Mouse (Mus musculus): ENCODE data around the gene Olfr1436. TPM values are rescaled to one million over a fixed set of nuclear protein-coding genes. Genes with fewer than 3 reads are reported as not detected.
"Not testable (repeated sequence)": the region's sequence is repeated elsewhere in the genome, so short reads cannot be mapped to it uniquely, and the experiment has no call there.

Olfr1436 gene
- polyA plus RNA-seq (2016; fragmentation: Nextera tagmentation; extraction: Ambion mirVana), result not detected in 2 replicates

DNA sequence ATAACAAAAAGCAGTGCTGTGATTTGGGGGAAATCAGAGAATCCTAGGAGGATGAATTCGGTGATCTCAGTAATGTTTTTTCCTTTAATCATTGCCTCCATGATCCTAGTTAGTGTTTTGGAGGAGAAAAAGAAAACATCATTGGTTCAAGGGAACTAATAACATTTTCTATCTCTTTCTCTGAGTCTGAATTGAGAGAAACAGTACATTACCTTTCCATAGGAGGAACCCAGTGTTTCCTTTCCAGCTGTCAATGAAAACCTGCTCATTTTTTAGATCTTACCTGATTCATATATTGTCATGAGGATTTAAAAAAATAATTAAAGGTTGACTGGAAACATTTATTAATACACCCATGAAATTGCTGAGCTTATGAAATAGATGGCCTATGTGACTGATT, at the start of gene Olfr1436:
TSS of gene Olfr1436 (minus strand) at position 101 of the 400 bp plus-strand sequence.
- not testable (repeated sequence) for H3K4me3 ChIP-seq; H3K9me3 ChIP-seq; H3K27me3 ChIP-seq (ENCODE audit: poor library complexity, severe bottlenecking); H3K36me3 ChIP-seq (replicated peaks); DNase-seq (ENCODE audit: extremely low spot score, low spot score); H3K27ac ChIP-seq; H3K4me1 ChIP-seq
- 76% methylated on average over 1 of the region's 1 CpGs for WGBS

DNA sequence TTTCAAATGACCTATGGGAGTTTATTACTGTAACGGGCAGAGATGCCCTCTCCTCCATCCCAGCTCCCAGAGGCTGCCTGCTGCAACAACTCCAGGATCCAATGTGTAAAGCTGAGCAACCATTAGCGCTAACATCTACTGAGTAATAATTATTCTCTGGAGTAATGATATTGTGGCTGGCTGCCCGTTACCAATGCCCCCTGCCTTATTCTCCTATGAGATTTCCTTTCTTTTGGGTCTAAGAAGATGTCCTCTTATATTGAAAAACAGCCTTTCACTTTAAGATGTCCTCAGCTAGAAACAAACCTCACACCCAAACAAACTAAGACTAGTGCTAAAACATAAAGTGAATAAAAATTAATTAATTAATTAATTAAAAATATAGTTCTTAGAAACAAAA, 36.9 kb upstream of the Olfr1436 start, which contains the start of gene Olfr1438-ps1:
TSS of gene Olfr1438-ps1 (minus strand) at position 101 of the 400 bp plus-strand sequence.
- Histone ChIP-seq H3K27me3 (ENCODE audit: poor library complexity, severe bottlenecking) (no peaks in the 10 kb centered on the region), H3K4me1 (no peaks in the 10 kb centered on the region), H3K4me3 (no peak within 1 kb of the TSS), H3K9me3 (no peaks in the 10 kb centered on the region), H3K36me3 (replicated peaks) (no peaks in the 10 kb centered on the region), H3K27ac (no peak within 1 kb of the TSS)
- 86% methylated on average over 3 of the region's 3 CpGs for WGBS
- no peak for DNase-seq (ENCODE audit: extremely low spot score, low spot score)

DNA sequence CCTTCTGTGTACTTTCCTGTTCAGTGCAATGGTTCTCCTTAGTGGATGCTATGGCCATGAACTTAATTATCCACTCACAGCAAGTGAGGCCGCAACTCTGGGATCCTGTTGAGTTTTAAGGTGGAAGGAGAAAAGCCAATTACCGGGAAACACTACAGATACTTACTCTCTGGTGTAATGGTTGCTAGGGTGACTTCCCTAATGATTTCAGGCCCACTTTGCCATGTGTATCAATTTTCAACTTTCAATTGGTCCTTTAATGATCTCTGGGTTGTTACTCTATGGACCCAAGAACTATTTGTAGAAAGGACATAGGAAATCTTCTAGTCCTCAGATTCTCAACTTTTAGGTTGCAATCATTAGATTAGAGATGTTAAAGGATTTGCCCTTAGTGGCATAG, 26.1 kb upstream of the Olfr1436 start, which contains the start of gene Olfr1437:
TSS of gene Olfr1437 (minus strand) at position 101 of the 400 bp plus-strand sequence.
- H3K4me3 ChIP-seq, result no peak within 1 kb of the TSS
- H3K36me3 ChIP-seq (replicated peaks), result no peaks in the 10 kb centered on the region
- WGBS, result 82% methylated on average over 2 of the region's 2 CpGs
- H3K27me3 ChIP-seq (ENCODE audit: poor library complexity, severe bottlenecking), result no peaks in the 10 kb centered on the region
- DNase-seq (ENCODE audit: extremely low spot score, low spot score), result no peak
- no peaks in the 10 kb centered on the region for H3K4me1 ChIP-seq
- no peak within 1 kb of the TSS for H3K27ac ChIP-seq
- no peaks in the 10 kb centered on the region for H3K9me3 ChIP-seq

GRCm38 (mm10) chr19:12292979-12293378, 6.0 kb downstream of the Olfr1436 start:
- no peaks in the 10 kb centered on the region for H3K36me3 ChIP-seq (replicated peaks)
- H3K4me1 ChIP-seq, result no peaks in the 10 kb centered on the region
- no peak overlapping the region for H3K4me3 ChIP-seq
- no peaks in the 10 kb centered on the region for H3K27me3 ChIP-seq (ENCODE audit: poor library complexity, severe bottlenecking)
- no peaks in the 10 kb centered on the region for H3K9me3 ChIP-seq
- DNase-seq (ENCODE audit: extremely low spot score, low spot score), result no peak
- no peak overlapping the region for H3K27ac ChIP-seq

- Histone ChIP-seq H3K36me3 (replicated peaks) (no peaks in the 10 kb centered on the region), H3K27me3 (ENCODE audit: poor library complexity, severe bottlenecking) (no peaks in the 10 kb centered on the region), H3K27ac (no peak within 1 kb of the TSS), H3K9me3 (no peaks in the 10 kb centered on the region), H3K4me1 (no peaks in the 10 kb centered on the region), H3K4me3 (no peak within 1 kb of the TSS)
- DNase-seq (ENCODE audit: extremely low spot score, low spot score), result no peak
- WGBS, result 90% methylated on average over 2 of the region's 2 CpGs
Measured at GRCm38 (mm10) chr19:12279554-12279953, 19.4 kb downstream of the Olfr1436 start, which contains the start of gene Olfr1434. Gene Olfr1434, plus strand, starts transcription at chr19:12279854.

DNA sequence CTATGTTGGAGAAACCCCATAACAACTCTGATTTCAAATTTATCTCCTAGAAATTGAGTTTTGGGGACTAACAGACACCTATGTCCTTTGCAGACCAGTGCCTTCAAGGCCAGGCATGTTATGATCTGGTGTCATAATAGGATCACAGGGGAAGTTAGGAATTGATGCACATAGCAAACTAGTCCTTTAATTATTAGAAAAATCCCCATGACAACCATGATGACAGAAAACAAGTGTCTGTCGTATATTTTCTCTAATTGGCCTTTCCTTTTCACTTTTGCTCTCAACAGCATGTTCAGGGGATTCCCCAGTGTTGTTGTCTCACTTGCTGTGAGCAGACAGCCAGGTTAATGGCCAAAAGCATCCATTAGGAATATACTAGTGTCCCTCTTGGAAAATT, 38.2 kb downstream of the Olfr1436 start, which contains the start of gene Olfr235:
TSS of gene Olfr235 (plus strand) at position 301 of the 400 bp plus-strand sequence.
- 81% methylated on average over 1 of the region's 1 CpGs for WGBS
- no peaks in the 10 kb centered on the region for H3K4me1 ChIP-seq
- no peaks in the 10 kb centered on the region for H3K36me3 ChIP-seq (replicated peaks)
- no peak within 1 kb of the TSS for H3K27ac ChIP-seq
- H3K27me3 ChIP-seq (ENCODE audit: poor library complexity, severe bottlenecking), result no peaks in the 10 kb centered on the region
- no peaks in the 10 kb centered on the region for H3K9me3 ChIP-seq
- DNase-seq (ENCODE audit: extremely low spot score, low spot score), result no peak
- no peak within 1 kb of the TSS for H3K4me3 ChIP-seq

Other genes starting within 250 kb of the Olfr1436 start
- not detected in 2 replicates for gene Olfr1424, start 236.4 kb downstream of the Olfr1436 start, polyA plus RNA-seq (2016; fragmentation: Nextera tagmentation; extraction: Ambion mirVana)
- not detected in 2 replicates for gene Olfr1425, start 221.4 kb downstream of the Olfr1436 start, polyA plus RNA-seq (2016; fragmentation: Nextera tagmentation; extraction: Ambion mirVana)
- not detected in 2 replicates for gene Olfr1426, start 207.1 kb downstream of the Olfr1436 start, polyA plus RNA-seq (2016; fragmentation: Nextera tagmentation; extraction: Ambion mirVana)
- not detected in 2 replicates for gene Olfr1427, start 195.8 kb downstream of the Olfr1436 start, polyA plus RNA-seq (2016; fragmentation: Nextera tagmentation; extraction: Ambion mirVana)
- not detected in 2 replicates for gene Olfr1428, start 183.2 kb downstream of the Olfr1436 start, polyA plus RNA-seq (2016; fragmentation: Nextera tagmentation; extraction: Ambion mirVana)
- gene Olfr76, start 175.9 kb downstream of the Olfr1436 start, polyA plus RNA-seq (2016; fragmentation: Nextera tagmentation; extraction: Ambion mirVana), result not detected in 2 replicates
- not detected in 2 replicates for gene Olfr1555-ps1, start 129.0 kb downstream of the Olfr1436 start, polyA plus RNA-seq (2016; fragmentation: Nextera tagmentation; extraction: Ambion mirVana)
- not detected in 2 replicates for gene Olfr1431, start 98.5 kb downstream of the Olfr1436 start, polyA plus RNA-seq (2016; fragmentation: Nextera tagmentation; extraction: Ambion mirVana)
- gene Olfr1432, start 66.5 kb downstream of the Olfr1436 start, polyA plus RNA-seq (2016; fragmentation: Nextera tagmentation; extraction: Ambion mirVana), result not detected in 2 replicates
- not detected in 2 replicates for gene Olfr262, start 57.5 kb downstream of the Olfr1436 start, polyA plus RNA-seq (2016; fragmentation: Nextera tagmentation; extraction: Ambion mirVana)
- not detected in 2 replicates for gene Olfr235, start 38.1 kb downstream of the Olfr1436 start, polyA plus RNA-seq (2016; fragmentation: Nextera tagmentation; extraction: Ambion mirVana)
- gene Olfr1434, start 19.3 kb downstream of the Olfr1436 start, polyA plus RNA-seq (2016; fragmentation: Nextera tagmentation; extraction: Ambion mirVana), result not detected in 2 replicates
- not detected in 2 replicates for gene Olfr1437, start 26.0 kb upstream of the Olfr1436 start, polyA plus RNA-seq (2016; fragmentation: Nextera tagmentation; extraction: Ambion mirVana)
- gene Olfr1438-ps1, start 36.8 kb upstream of the Olfr1436 start, polyA plus RNA-seq (2016; fragmentation: Nextera tagmentation; extraction: Ambion mirVana), result not detected in 2 replicates
- not detected in 2 replicates for gene Olfr1440, start 88.1 kb upstream of the Olfr1436 start, polyA plus RNA-seq (2016; fragmentation: Nextera tagmentation; extraction: Ambion mirVana)
- not detected in 2 replicates for gene Olfr1441, start 118.3 kb upstream of the Olfr1436 start, polyA plus RNA-seq (2016; fragmentation: Nextera tagmentation; extraction: Ambion mirVana)
- gene Pfpl, start 128.8 kb upstream of the Olfr1436 start, polyA plus RNA-seq (2016; fragmentation: Nextera tagmentation; extraction: Ambion mirVana), result not detected in 2 replicates
- 0.11 and 0.17 TPM in 2 replicates for gene Mpeg1, start 161.6 kb upstream of the Olfr1436 start, polyA plus RNA-seq (2016; fragmentation: Nextera tagmentation; extraction: Ambion mirVana)
- 31.7 and 34.3 TPM in 2 replicates for gene Dtx4, start 202.3 kb upstream of the Olfr1436 start, polyA plus RNA-seq (2016; fragmentation: Nextera tagmentation; extraction: Ambion mirVana)
- 21.0 and 22.0 TPM in 2 replicates for gene Fam111a, start 246.6 kb upstream of the Olfr1436 start, polyA plus RNA-seq (2016; fragmentation: Nextera tagmentation; extraction: Ambion mirVana)